Mouse (Mus musculus) MEL (cell line): ENCODE measurements at regions not wholly inside any gene's neighbourhood (a gene's known extent, or its start where the extent isn't known, plus 50 kb on each side); places are given as distances from the start of the nearest gene placed in this dataset.

ENCODE experiments used
- CHD1 ChIP-seq: IDR thresholded peaks from 2 replicates; pipeline ENCODE4 v1.6.1; 2012; ENCODE audit warnings: low read depth, mild to moderate bottlenecking, inconsistent platforms, low read length, improper control_type of control experiment
- CTCF ChIP-seq, 3 experiments: IDR thresholded peaks in 2 of 3; conservative IDR thresholded peaks in 1 of 3; 2 replicates each; pipeline ENCODE4 v1.5.1; 2011 to 2012; ENCODE audit warnings: low read length in 3 of 3, low read depth in 2 of 3, mild to moderate bottlenecking in 2 of 3, improper control_type of control experiment in 1 of 3, inconsistent platforms in 1 of 3, mixed read lengths in 1 of 3, moderate library complexity in 1 of 3; ENCODE audit not compliant: control insufficient read depth in 1 of 3, insufficient read depth in 1 of 3, poor library complexity in 1 of 3, severe bottlenecking in 1 of 3
- E2F4 ChIP-seq: IDR thresholded peaks from 2 replicates; pipeline ENCODE4 v1.6.1; 2011; ENCODE audit warnings: low read depth, low read length, improper control_type of control experiment, borderline replicate concordance
- EP300 ChIP-seq, 2 experiments: IDR thresholded peaks; 2 replicates each; pipeline ENCODE4 v1.6.1; 2011; ENCODE audit warnings: improper control_type of control experiment in 2 of 2, low read length in 2 of 2, low read depth in 1 of 2, mild to moderate bottlenecking in 1 of 2
- GABPA ChIP-seq: IDR thresholded peaks from 2 replicates; pipeline ENCODE4 v1.6.1; 2012; ENCODE audit warnings: low read depth, mild to moderate bottlenecking, inconsistent platforms, low read length, improper control_type of control experiment, moderate library complexity
- GATA1 ChIP-seq: IDR thresholded peaks from 2 replicates; pipeline ENCODE4 v1.6.1; 2011; ENCODE audit warnings: low read depth, low read length, improper control_type of control experiment
- POLR2A ChIP-seq, 2 experiments: IDR thresholded peaks; 2 replicates each; pipeline ENCODE4 v1.6.1; 2011 to 2012; ENCODE audit warnings: low read length in 2 of 2, mild to moderate bottlenecking in 2 of 2, control low read depth in 1 of 2, improper control_type of control experiment in 1 of 2, low read depth in 1 of 2, moderate library complexity in 1 of 2; ENCODE audit not compliant: control insufficient read depth in 1 of 2, insufficient read depth in 1 of 2, poor library complexity in 1 of 2
- TAL1 ChIP-seq: IDR thresholded peaks from 2 replicates; pipeline ENCODE4 v1.6.1; 2012; ENCODE audit warnings: mild to moderate bottlenecking, inconsistent platforms, low read length, moderate library complexity, mixed read lengths
- UBTF ChIP-seq: IDR thresholded peaks from 2 replicates; pipeline ENCODE4 v1.6.1; 2012; ENCODE audit warnings: low read depth, mild to moderate bottlenecking, inconsistent platforms, low read length, improper control_type of control experiment, moderate library complexity, borderline replicate concordance; ENCODE audit not compliant: insufficient read depth
- USF1 ChIP-seq: IDR thresholded peaks from 2 replicates; pipeline ENCODE4 v1.6.1; 2014; ENCODE audit warnings: low read depth, mild to moderate bottlenecking, inconsistent platforms, low read length, improper control_type of control experiment, moderate library complexity

DNA sequence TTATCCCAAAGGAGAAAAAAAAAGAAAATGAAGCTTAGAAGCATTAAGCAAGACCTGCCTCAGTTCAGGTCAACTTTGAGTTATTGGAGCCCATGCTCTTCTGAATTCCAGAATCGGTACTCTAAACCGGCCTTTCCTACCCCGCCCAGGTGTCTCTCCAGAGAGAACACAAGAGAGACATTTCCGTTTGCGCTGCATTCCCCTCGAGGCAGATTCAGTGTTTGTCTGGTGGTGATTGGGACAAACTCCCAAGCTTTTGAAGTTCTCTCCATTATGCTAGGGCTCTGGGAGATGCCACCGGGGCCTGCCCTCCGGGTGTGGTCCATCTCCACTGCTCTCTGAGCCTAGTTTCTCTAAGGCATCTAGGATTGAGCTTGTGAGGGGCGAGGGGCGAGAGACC is 205.8 kb upstream of the Hmga2 start:
- TF ChIP-seq UBTF (no peak), CTCF (IDR thresholded peaks at IDR 0.05 in 2 of 3, conservative IDR thresholded peaks at IDR 0.05 in 1 of 3; ENCODE audit: control insufficient read depth in 1 of 3, insufficient read depth in 1 of 3, low read depth in 2 of 3, low read length in 3 of 3, poor library complexity in 1 of 3, severe bottlenecking in 1 of 3) (no peak), GATA1 (no peak), POLR2A (IDR thresholded peaks at IDR 0.05; ENCODE audit: control insufficient read depth in 1 of 2, insufficient read depth in 1 of 2, low read depth in 1 of 2, low read length in 2 of 2, poor library complexity in 1 of 2) (no peak), TAL1 (no peak), USF1 (no peak), CHD1 (no peak), E2F4 (no peak), GABPA (no peak), EP300 (IDR thresholded peaks at IDR 0.05; ENCODE audit: low read depth in 1 of 2, low read length in 2 of 2) (no peak)
